Mouse (Mus musculus): ENCODE measurements at regions not wholly inside any gene's neighbourhood (a gene's known extent, or its start where the extent isn't known, plus 50 kb on each side); places are given as distances from the start of the nearest gene placed in this dataset.

DNA sequence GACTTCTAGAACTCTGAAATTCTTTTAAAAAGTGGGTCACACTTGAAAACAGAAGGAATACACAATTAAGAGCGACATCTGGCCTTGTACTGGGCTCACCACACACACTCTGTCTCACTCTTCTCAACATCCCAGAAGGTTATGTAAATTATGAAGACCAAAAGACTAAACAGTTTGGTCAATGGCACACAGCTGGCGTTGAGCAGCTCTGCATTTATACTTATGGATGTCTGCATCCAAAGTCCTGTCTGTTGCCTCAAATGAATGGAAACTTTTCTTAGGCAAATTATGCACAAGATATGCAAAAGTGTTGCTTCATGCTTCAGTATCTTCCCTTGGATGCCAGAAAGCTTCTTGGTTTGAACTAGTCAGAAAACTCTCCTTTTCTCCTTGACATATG is 323.5 kb downstream of the Ppp3ca start:
- no peak for DNase-seq

DNA sequence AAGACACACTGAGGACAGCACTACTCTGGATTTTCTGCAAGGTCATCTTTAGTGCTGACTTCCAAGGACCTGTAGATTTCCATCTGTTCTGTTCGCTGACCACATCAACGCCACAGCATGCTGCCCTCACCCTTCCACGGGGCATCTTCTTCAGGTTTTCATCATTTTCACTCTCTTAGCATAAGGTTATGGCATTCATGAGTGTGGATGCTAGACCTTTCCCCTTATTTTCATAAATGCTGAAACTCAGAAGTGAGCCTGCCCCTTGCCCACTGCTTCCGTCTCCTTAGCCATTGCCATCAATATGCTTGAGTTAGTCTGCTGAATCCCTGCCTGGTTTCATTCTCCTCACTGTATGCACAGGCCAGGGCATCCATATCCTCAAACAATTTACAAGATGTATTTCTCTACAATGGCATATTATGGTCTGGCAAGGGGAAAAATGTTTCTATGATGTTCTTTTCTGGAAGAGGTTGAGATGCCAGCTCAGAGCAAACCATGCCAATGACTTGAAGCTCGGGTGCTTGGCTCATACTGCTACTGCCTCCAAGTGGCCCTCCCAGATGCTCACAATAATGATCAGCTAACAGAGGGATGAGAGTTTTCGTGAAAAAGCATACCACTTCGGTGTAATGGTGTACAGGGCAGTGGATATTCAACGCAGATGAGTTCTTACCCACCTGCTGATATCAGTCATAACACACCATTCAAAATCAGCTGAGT is 324.6 kb downstream of the Ppp3ca start:
- DNase-seq = peak; percentile 11 to 36

DNA sequence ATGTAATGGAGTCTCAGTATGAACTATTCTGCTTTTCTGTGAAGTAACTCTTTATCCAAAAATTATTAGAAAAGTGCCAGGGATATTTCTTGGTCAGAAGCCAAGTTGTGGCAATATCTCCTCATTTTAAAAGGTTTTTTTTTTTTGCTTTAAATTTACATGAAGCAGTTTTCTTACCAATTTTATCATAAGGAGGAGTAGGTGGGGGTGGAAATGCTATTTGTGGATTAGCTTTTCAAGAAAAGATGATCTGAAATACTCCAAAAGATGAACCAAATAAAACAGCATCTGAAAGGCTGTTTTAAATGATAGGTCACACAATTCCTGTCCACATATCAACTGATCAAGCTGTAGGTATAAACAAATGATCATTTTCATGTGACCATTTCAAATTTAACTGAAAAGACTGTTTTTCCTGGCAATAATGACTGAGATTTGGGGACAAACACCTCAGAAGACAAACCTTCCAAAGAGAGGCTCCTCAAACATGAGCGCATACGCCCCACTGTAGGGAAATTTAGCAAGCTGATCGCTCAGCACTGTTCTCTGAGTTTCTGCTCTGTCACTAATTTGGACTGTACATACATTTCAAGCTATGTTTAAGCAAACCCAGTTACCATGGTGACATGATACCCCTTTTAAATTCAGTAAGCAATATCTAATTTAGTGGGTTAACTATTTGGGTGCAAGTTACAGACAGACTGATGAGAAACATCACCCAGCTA is 325.8 kb downstream of the Ppp3ca start:
- DNase-seq = no peak

- DNase-seq = no peak
These were observed 326.5 kb downstream of the Ppp3ca start for GRCm38 (mm10) chr3:136996381-136996895.

DNA sequence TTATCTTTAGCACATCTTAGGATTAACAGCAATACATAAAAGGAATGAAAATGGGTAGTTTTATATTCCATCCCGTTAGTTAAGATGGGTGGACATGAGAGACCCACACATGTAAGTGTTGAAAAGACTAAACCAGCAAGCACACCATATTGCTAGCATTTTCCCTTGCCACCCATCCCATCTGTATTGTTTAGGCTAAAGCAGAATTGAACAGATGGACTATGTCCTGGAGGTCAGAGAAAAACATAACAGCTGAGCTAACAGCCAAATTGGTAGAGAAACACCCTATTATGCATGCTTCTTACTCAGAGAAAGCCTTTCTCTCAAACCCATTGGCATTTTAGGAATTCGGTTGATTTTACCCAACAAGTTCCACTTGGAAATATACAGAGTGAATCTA is 329.3 kb upstream of the Emcn start:
- no peak for DNase-seq

GRCm38 (mm10) chr3:137014686-137015085 is 326.2 kb upstream of the Emcn start:
- DNase-seq = no peak

GRCm38 (mm10) chr3:137015199-137015598 is 325.7 kb upstream of the Emcn start:
- no peak for DNase-seq

- no peak for DNase-seq
These were observed 320.8 kb upstream of the Emcn start for GRCm38 (mm10) chr3:137019971-137020634.

GRCm38 (mm10) chr3:137029546-137029945 is 311.3 kb upstream of the Emcn start:
- no peak for DNase-seq

DNA sequence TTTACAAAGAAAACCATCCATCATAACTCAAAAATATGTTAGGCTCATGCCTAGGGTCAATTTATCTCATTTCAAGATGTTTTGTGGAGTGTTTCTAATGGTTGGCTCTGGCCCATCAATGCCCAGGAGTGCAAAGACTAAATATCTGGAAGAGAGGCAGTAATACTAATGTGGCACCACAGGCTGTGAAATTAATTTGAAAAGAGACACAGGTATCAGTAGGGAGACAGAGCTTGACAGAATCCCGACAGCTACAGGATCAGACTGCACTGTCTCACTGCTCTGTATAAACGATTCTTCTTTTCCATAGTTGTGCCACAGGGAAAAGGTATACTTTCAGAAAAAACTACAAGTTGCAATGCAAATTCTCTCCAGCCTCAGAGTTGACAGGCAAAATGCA is 308.1 kb upstream of the Emcn start:
- DNase-seq = no peak

DNA sequence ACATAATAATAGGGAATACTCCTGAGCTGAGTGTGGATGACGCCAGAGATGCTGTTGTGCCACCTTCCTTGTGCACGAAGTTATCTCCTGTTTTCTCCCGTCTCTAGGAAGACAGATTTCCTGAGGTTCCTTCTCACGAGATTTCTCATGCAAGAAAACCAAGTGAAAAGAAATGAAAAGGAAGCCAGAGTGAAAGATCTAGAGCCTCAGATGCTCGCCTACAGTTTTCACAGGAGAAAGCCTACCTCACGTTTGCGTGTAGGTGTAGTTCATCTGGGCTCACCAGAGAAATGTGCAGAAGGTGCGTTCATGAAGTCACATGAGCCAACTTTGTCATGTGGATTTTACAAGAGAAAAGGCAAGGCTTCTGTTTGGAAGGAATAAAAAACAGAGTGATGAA is 301.2 kb upstream of the Emcn start:
- no peak for DNase-seq

DNA sequence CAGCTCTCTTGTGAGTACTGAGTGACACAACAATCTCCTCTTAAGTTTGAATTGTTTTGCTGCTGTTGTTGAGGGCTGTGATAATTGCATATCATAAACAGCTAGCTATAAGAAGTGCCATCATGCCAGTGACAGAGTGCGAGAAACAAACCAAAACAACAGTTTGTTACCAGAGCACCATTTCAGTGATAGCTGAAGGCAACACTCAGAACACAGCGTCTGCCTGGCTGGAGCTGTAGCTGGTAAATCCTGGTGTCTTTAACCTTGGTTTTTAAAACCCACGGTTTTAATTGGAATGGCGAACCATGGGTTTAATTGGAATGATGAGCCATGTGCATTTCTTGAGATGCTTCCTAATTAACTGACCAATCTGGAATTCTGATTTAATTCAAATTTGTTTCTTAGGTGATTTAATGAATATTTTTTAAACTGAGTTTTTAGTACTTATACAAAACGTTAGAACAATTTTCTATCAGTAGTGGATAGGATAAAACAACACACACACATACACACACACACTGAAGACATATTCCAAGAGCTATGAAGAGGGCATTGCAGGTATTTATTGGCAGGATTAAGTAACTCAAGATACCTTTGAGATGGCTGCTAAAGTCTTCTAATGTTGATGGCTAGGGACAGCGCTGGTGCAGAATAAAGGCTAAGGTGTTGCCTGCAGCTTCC is 284.2 kb upstream of the Emcn start:
- no peak for DNase-seq

GRCm38 (mm10) chr3:137057225-137057910 is 283.5 kb upstream of the Emcn start:
- DNase-seq = no peak

- DNase-seq = no peak
These were observed 283.0 kb upstream of the Emcn start for GRCm38 (mm10) chr3:137057911-137058260.

DNA sequence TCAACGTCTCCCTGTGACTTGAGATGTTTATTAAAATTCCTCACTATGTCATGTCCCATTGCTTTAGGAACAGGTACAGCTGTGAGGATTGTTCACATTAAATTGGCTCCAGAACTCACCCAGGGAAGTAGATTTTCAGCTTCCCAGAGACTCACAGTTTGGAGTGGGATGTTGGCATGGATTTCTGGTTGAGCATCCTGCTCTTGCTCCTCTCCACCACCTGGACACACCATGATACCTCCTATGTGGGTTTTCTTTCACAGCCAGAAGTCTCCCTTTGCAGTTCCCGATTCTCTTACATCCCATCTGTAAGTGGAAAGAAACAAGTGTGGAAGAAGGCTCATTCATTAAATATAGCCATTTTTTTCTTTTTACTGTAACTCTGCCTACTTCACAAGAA is 278.8 kb upstream of the Emcn start:
- no peak for DNase-seq

- DNase-seq = peak in 1 of 2 experiments; percentile 13
These were observed 273.5 kb upstream of the Emcn start for GRCm38 (mm10) chr3:137067336-137067735.

DNA sequence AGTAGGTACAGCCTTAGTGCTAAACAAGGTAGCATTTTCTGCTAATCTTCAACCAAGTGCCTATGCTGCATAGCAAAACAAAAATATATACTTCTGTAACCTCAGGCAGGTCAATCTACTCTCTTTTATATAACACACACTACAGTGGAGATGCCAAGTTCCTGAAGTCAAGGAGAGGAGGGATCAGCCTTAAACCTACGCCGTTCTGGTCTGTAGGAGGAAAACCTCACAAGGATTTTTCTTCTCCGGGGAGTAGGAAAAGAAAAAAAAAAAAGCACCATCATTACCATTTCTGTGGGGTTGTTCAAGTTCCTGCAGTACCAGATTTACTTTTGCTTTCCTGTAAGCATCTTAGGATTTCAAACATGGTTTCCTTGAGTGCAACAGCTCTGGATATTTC is 271.5 kb upstream of the Emcn start:
- DNase-seq = no peak

- no peak for DNase-seq
These were observed 262.9 kb upstream of the Emcn start for GRCm38 (mm10) chr3:137077718-137078599.

- DNase-seq = no peak
These were observed 262.3 kb upstream of the Emcn start for GRCm38 (mm10) chr3:137078600-137078975.

GRCm38 (mm10) chr3:137086896-137087295 is 254.0 kb upstream of the Emcn start:
- DNase-seq = no peak

DNA sequence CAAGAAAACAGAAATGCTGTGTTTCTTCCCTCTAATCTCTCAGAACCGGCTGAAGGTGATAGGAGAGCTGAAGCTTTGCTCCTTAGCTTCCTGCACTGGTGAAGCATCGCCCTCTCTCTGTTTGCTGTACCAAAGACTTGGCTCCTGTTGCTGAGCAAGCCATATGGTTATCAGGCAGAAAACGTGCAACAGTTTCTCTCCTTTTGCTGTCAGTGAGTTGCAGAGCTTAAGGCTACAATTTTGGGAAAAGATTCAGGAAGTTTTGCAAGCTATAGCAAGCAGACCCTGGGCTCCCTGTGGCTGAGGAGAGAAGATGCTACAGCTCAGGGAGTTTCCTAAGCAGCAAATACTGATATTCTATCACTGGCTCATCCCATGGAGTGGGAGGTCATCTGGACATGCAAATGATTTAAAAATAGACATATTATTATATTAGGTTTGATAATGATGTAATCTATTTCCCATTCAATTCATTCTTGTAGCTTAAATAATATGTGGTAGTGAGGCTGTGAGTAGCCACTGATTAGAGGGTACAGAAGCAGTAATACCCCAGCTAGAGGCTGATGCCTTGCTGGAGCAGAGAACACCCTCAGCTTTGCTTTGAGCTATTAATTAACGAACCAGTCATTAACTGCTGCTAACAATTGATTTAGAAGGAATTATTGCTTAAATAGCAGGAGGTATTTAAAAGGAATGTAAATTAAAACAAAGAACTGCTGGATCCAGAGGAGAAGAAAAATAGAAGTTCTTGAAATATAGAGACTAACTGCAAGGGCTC is 240.1 kb upstream of the Emcn start:
- DNase-seq = no peak

Measured in kidney, postnatal 36 days (tissue).